Mouse (Mus musculus) Patski (cell line): ENCODE data around the gene Capzb. TPM values are rescaled to one million over a fixed set of nuclear protein-coding genes. Genes with fewer than 3 reads are reported as not detected.
A peak's percentile ranks its signal among the peaks of the same experiment; 100 is the strongest.

Source experiments
- ATAC-seq: fragments of 100-300 bp; one replicate; pipeline ENCODE4 v1.8.0; 2021
- CTCF ChIA-PET: fragments of 350-600 bp; sonication (Branson Sonifier 250); formaldehyde crosslinking; loops from one replicate; lab custom pipeline; 2022; ENCODE audit warnings: inconsistent platforms; lab: Charles Lee
- POLR2A ChIA-PET: fragments of 350-600 bp; sonication (Branson Sonifier 250); formaldehyde crosslinking; loops from one replicate; lab custom pipeline; 2022; ENCODE audit warnings: antibody characterized with exemption, inconsistent platforms; lab: Charles Lee
- DNase-seq: peaks from one replicate; pipeline ENCODE4 v3.0.0-alpha.2; 2011; ENCODE audit warnings: low read depth, low spot score
- H3K27me3 ChIP-seq: fragments of 371-371 bp; one replicate; pipeline ENCODE4 v1.5.1; 2021
- CTCF ChIP-seq: fragments of 100-300 bp; IDR thresholded peaks from one replicate; pipeline ENCODE4 v1.5.1; 2021
- in situ Hi-C: fragments of 300-500 bp; cut with MboI; formaldehyde crosslinking; loops from 3 replicates; pipeline ENCODE4 v1.11.1; 2018; ENCODE audit warnings: low pct_unique_long_range_greater_than_20kb, mixed read lengths
- polyA plus RNA-seq: library from polyadenylated mRNA; unstranded; gene quantifications from one replicate; pipeline ENCODE4 v1.2.3, GENCODE M21; 2021

The Capzb gene
- polyA plus RNA-seq, 1 experiment from 2014 or later: 305 TPM

- DNase-seq (no peak), ATAC-seq (no peak)
- ChIA-PET POLR2A (interaction anchor here (1.6 kb wide), 1 partner anchor 8 kb away, joined by 4 read pairs; no protein-coding TSS in a partner anchor), CTCF (interaction anchor here (2.3 kb wide), 1 partner anchor 13 kb away, joined by 6 read pairs; no protein-coding TSS in a partner anchor)
- no peaks in the 10 kb centered on the region for H3K27me3 ChIP-seq
- TF ChIP-seq CTCF: no peak
- in situ Hi-C loops: no loop called here
Measured at GRCm38 (mm10) chr4:139301780-139302179, 109.1 kb downstream of the Capzb start.

GRCm38 (mm10) chr4:139302241-139302640, 109.5 kb downstream of the Capzb start:
- in situ Hi-C loops: no loop called here
- ChIA-PET POLR2A (interaction anchor here (1.6 kb wide), 1 partner anchor 8 kb away, joined by 4 read pairs; no protein-coding TSS in a partner anchor), CTCF (interaction anchor here (2.3 kb wide), 1 partner anchor 13 kb away, joined by 6 read pairs; no protein-coding TSS in a partner anchor)
- DNase-seq: no peak
- no peaks in the 10 kb centered on the region for H3K27me3 ChIP-seq
- no peak for ATAC-seq
- no peak for TF ChIP-seq CTCF

GRCm38 (mm10) chr4:139305521-139305920, 112.8 kb downstream of the Capzb start:
- DNase-seq: no peak
- POLR2A ChIA-PET: no interaction called here

GRCm38 (mm10) chr4:139307916-139308315, 115.2 kb downstream of the Capzb start:
- no peak for DNase-seq
- ATAC-seq: no peak
- ChIA-PET POLR2A (interaction anchor here (0.7 kb wide), 1 partner anchor 351 kb away, joined by 3 read pairs; no protein-coding TSS in a partner anchor), CTCF (no interaction called here)
- in situ Hi-C loops: no loop called here
- H3K27me3 ChIP-seq: no peaks in the 10 kb centered on the region
- TF ChIP-seq CTCF: no peak

More at GRCm38 (mm10) chr4:139305521-139305920, 112.8 kb downstream of the Capzb start:
- CTCF ChIA-PET: no interaction called here
- H3K27me3 ChIP-seq: no peaks in the 10 kb centered on the region
- in situ Hi-C loops: no loop called here
- TF ChIP-seq CTCF: no peak
- ATAC-seq: no peak

- no peaks in the 10 kb centered on the region for H3K27me3 ChIP-seq
- in situ Hi-C loops: no loop called here
- POLR2A ChIA-PET: interaction anchor here (1.4 kb wide), 1 partner anchor 52 kb away, joined by 3 read pairs; no protein-coding TSS in a partner anchor
- no peak for ATAC-seq
- CTCF ChIA-PET: interaction anchor here (1.0 to 1.4 kb wide), 2 partner anchors 23 to 232 kb away, joined by 3 read pairs; no protein-coding TSS in a partner anchor
- no peak for DNase-seq
- no peak for TF ChIP-seq CTCF
Measured at GRCm38 (mm10) chr4:139309651-139310050, 117.0 kb downstream of the Capzb start.

GRCm38 (mm10) chr4:139310171-139310898, 117.6 kb downstream of the Capzb start, which contains the start of the genes Pqlc2 and Akr7a5:
Gene Pqlc2 (minus strand): TSS chr4:139310708.
Gene Akr7a5 (plus strand): TSS chr4:139310744.
- ChIA-PET POLR2A (interaction anchor here (1.4 kb wide), 1 partner anchor 53 kb away, joined by 3 read pairs; no protein-coding TSS in a partner anchor), CTCF (interaction anchor here (0.9 to 1.9 kb wide), 7 partner anchors 12 to 233 kb away, joined by 3 to 8 read pairs (median 3); partner anchors contain the start of gene Capzb)
- no peaks in the 10 kb centered on the region for H3K27me3 ChIP-seq
- DNase-seq (peak; percentile 51), ATAC-seq (peak; percentile 67)
- TF ChIP-seq CTCF: no peak
- in situ Hi-C loops: no loop called here

- no peak for DNase-seq
- TF ChIP-seq CTCF: no peak
- no peaks in the 10 kb centered on the region for H3K27me3 ChIP-seq
- peak; percentile 28 for ATAC-seq
- CTCF ChIA-PET: interaction anchor here (0.9 to 1.9 kb wide), 8 partner anchors 11 to 225 kb away, joined by 3 to 8 read pairs (median 3); partner anchors contain the start of gene Capzb
- in situ Hi-C loops: no loop called here
- POLR2A ChIA-PET: interaction anchor here (0.5 to 1.4 kb wide), 3 partner anchors 16 to 54 kb away, joined by 3 read pairs; no protein-coding TSS in a partner anchor
Measured at GRCm38 (mm10) chr4:139310899-139311701, 118.4 kb downstream of the Capzb start.

GRCm38 (mm10) chr4:139311707-139312106, 119.0 kb downstream of the Capzb start:
- ATAC-seq: no peak
- TF ChIP-seq CTCF: no peak
- CTCF ChIA-PET: interaction anchor here (1.0 to 1.9 kb wide), 5 partner anchors 11 to 226 kb away, joined by 3 to 8 read pairs (median 4); no protein-coding TSS in a partner anchor
- POLR2A ChIA-PET: interaction anchor here (0.5 to 0.6 kb wide), 2 partner anchors 17 to 29 kb away, joined by 3 read pairs; no protein-coding TSS in a partner anchor
- no peak for DNase-seq
- H3K27me3 ChIP-seq: no peaks in the 10 kb centered on the region
- in situ Hi-C loops: no loop called here

GRCm38 (mm10) chr4:139312632-139313031, 119.9 kb downstream of the Capzb start:
- no peaks in the 10 kb centered on the region for H3K27me3 ChIP-seq
- TF ChIP-seq CTCF: no peak
- ATAC-seq (no peak), DNase-seq (no peak)
- ChIA-PET CTCF (interaction anchor here (1.9 kb wide), 1 partner anchor 10 kb away, joined by 8 read pairs; no protein-coding TSS in a partner anchor), POLR2A (no interaction called here)
- in situ Hi-C loops: no loop called here

- TF ChIP-seq CTCF: no peak
- no peak for ATAC-seq
Measured at GRCm38 (mm10) chr4:139318449-139318848, 125.8 kb downstream of the Capzb start.

More at GRCm38 (mm10) chr4:139318449-139318848, 125.8 kb downstream of the Capzb start:
- H3K27me3 ChIP-seq: no peaks in the 10 kb centered on the region
- in situ Hi-C loops: no loop called here
- DNase-seq: no peak
- POLR2A ChIA-PET: no interaction called here
- CTCF ChIA-PET: no interaction called here
